Mouse (Mus musculus): ENCODE measurements at regions not wholly inside any gene's neighbourhood (a gene's known extent, or its start where the extent isn't known, plus 50 kb on each side); places are given as distances from the start of the nearest gene placed in this dataset.

DNA sequence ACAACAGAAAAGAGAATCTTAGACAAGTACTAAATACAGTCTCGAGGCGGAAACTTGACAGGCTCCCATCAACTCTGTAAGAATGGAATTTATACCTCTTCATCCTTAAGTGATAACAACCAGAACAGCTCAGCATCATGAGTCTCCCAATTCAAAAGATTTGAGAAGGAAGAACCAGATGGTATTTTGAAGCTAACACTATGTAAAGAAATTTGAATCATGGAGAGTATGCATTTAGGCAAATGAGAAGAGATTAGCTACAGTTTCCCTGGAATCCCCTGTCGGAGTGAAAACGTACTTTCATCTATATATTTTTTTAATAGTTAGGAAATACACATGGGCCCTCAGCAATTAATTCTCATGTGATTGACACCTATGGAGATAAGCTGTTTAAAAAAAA is 140.9 kb downstream of the Nrip1 start:
- DNase-seq (ENCODE audit: extremely low read depth, low read depth, low spot score), result no peak

DNA sequence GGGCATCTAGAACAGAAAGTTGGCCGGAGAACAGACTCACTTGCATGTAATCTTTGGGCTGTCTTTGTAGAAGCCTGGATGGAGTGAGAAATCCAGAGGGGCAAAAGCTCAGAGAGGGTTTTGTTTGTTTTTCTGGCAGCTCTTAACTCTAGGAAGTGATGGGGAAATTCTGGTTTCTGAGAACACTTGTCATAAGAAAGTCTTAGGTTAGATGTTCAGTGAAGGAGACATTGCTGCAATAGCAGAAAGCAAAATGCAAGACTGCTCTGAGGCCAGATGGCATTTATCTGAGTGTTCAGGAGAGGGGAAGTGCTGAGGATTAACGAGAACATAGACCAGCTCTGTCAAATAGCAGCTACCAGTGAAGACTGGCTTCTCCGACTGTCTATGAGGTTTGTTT is 141.5 kb downstream of the Nrip1 start:
- no peak for DNase-seq (ENCODE audit: extremely low read depth, low read depth, low spot score)

DNA sequence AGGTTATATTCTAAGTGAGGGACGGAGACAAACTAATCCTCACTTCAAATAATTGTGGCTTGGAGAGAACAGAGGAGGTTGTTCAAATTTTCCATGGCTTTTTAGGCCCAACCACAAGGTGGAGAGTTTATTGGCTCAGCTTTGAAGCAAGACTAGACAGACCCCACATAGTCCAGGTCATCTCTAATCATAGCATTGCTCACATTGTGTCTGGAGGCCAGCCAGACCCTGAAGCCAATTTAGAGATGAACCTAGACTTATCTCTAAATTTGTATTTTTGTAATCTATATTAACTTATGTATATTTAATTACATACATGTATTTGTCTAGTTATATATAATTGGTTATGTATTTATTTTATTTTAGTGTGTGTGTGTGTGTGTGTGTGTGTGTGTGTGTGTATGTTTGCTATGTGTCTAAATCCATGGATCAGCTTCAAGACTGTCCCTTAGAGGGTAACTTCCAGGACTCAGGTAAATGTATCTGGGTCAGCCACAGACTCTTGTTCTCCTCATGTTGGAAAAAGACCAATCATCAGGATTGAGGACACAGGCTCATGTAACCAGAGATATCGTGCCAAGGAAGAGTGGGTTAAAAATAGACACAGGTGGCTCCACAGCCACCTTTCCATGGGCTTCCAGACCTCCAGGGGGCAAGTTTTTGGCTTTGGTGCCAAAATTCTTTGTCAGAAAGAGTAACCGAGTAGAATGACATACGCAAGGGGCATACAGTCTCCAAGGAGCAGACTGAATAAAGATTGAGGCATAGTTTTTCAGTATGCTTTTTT is 142.9 kb downstream of the Nrip1 start:
- DNase-seq (ENCODE audit: extremely low read depth, low read depth, low spot score), result no peak

DNA sequence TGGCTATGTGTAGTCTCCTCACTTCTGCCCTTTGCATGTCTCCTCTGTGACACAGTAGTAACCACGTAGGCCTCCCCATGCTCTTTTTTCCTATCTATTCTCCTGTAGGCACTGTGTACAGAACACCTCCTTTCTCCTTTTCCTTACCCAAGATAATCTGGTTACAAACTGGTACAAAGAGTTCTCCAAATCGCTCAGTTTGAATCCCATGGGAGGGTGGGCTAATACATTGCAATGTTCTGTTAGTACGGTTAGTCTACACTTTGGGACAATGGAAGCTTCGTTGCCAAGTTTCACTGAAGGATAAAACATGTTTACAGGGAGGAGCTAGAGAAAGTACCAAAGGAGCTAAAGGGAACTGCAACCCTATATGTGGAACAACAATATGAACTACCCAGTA is 145.2 kb downstream of the Nrip1 start:
- no peak for DNase-seq (ENCODE audit: extremely low read depth, low read depth, low spot score)

DNA sequence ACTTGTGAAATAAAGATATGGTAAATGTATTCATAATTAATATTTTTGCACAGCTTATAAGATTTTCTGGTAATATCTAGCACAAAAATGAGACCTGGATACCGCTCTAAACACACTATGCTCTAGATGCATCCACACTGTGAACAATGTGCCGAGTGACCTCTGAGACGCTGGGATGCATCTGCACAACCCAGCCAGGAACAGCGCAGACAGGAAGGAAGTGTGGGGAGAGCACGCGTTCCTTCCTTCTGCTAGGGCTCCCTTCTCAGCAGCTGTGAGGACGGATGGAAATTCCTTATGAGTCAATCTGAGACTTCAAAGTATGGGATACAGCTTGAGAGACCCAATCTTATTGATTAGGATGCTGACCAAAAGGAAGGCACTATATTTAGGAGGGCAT is 147.2 kb downstream of the Nrip1 start:
- DNase-seq (ENCODE audit: extremely low read depth, low read depth, low spot score), result no peak

DNA sequence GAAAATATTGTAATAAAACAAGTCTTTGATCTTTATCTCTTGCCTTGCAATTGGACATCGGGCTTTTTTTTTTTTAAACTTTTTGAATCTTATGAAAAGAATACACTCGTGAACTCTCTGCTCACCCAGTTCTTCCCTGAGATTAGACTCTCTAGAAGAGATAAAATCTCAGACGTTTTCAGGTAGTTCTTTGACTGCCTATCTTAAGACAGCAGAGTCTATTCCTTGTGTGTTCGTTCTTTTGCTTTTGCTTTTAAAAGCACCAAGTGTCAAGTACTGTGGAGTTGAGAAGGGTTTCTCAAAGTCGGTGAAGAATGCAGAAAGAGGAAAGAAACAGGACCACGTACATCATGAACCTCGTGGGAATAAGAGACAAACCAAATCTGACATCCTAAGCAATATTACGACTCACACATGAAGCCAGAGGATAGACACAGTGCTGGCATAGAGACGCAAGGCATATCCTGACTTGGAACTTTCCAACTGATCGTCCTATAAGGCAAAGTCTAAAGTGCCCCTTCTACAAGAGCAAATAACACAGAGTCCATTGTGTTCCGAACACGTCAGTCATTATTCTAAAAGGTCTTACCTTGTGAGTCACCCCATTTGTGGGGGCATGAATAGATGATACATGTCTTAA is 147.9 kb downstream of the Nrip1 start:
- DNase-seq (ENCODE audit: extremely low read depth, low read depth, low spot score), result no peak

DNA sequence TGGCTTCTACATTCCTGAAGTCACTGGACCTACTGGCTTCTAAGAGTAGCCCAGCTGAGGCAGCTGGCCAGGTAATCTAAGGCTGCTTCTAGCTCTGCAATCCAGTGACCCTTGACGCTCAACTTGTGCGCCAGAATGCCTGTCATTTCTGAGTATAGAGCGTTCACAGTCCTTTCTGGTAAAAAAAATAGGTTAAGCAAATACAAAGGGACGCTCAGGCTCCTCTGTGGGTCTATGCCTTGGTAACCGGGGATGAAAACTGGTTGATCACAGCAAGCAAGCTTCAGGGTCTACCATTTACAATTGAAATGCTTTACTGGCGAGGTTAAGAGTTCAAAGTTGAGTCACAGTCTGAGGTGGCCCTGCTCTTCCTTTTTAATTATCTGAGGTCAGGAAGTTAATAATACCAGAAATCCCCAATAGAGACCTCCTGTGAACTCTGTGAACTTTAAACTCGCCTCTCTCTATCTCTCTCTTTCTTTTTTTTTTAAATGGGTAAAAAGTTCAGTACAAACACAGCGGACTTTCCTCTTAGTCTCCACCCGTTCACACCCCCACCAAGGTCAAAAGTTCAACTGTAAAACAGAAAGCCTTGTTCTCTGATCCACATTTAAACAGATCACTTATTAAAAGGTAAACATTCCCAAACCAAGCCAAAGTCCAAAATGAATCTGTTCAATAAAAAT is 148.6 kb downstream of the Nrip1 start:
- DNase-seq (ENCODE audit: extremely low read depth, low read depth, low spot score), result no peak

DNA sequence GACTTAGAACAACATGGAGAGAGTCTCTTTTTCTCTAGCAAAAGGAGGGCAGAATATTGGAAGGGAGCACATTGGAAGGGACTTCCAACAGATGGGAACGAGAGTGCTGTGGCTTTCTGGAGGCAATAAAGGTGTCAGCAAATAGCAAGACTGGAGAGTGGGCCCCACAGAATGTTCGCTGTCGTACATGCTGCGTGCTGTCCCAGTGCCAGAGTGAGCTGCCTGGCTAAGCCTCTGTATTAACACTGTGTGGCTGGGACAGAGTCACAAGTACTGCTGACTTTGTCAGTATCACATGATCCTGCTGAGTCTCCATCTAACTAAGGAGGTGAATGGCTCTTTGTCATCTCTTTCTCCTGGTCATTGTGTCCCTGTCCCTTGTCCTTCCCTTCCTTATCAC is 149.9 kb downstream of the Nrip1 start:
- no peak for DNase-seq (ENCODE audit: extremely low read depth, low read depth, low spot score)

DNA sequence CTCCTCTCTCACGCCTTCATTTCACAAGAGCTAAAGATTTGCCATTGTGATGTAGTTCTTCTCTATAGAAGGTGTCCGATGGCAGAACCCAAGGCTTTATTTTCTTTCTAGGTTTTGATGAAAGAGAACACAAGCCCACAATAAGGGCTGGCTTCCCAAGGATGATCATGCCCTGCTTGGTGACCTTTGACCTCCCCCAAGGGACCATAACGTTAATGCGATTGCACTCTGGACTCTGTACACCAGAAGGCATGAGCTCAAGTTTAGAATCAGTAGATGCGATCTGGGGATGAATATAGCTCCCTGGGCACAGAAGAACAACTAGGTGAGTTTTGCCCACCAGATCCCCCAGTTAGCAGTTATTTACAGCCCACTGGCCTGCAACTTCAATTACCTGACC is 150.7 kb downstream of the Nrip1 start:
- DNase-seq (ENCODE audit: extremely low read depth, low read depth, low spot score), result no peak

DNA sequence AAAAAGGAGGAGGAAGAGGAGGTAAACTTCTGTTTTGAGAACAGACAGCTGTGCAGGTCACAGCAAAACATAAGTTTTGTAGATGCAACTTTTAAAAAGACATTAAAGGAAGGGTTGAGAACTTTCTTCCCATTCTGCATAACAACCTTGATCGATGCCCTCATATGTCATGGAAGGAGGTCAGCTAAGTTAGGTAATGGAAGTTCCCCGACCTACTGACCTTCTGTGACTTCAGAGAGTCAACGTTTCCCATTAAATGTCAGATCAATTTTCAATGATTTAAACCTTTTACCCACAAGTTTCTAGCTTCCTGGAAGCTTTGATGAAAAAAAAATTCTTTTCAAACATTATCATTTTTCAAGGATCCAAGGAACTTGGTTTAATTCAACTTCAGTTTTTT is 153.2 kb downstream of the Nrip1 start:
- no peak for DNase-seq (ENCODE audit: extremely low read depth, low read depth, low spot score)

DNA sequence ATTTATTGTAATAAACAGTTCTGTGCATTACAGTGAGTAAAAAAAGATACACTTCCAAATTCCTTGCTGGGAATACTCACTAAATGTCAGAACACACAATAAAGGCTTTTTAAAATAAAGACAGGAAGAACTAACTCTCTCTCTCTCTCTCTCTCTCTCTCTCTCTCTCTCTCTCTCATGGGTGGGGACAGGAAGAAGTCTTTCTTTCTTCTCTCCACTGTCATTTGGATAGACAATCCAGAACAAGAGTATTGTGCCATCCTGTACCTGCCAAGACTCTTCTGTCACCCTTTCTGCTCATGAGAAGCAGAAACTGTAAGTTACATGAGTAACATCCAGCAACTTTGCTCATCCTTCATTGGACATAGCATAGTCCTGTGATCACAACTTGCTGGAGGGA is 154.4 kb downstream of the Nrip1 start:
- DNase-seq (ENCODE audit: extremely low read depth, low read depth, low spot score), result no peak

DNA sequence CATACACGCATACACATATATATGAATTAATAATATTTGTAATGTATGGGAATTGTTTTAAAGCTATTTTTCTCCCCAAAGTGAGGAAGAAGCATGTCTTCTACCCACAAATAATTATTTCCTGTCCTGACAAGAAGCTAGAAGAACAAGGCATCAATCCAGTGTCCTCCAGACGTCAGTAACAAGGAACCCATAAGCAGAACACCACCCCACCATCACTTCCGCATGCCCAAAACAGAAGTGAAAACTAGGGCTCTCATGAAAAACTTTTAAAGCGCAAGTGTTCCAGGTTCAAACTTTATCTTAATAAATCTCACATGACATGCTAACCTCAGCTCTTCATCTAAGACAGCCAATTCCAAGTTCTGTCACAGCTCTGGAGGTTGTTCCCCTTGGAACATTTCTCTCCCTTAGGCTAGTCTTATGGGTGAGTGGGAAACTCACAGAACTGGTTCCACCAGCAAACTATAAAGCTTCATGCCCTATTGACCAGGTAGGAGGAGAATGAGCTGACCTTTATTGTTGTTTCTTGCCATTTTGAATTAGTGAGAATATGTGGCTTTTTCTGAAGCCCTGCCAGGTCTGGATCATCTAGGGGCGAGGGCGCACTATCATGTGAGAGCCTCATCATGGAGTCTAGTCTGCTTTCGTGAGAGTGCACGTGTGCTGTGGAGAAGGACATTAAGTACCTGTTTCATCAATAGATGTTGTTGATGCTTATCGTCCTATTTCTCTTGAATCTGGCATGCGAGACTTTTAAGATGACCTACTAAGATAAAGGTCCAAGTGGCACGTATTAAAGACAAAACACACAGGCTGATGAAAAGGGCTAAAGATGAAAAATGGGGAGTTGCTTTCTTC is 155.1 kb downstream of the Nrip1 start:
- peak; percentile 78 for DNase-seq (ENCODE audit: extremely low read depth, low read depth, low spot score)

DNA sequence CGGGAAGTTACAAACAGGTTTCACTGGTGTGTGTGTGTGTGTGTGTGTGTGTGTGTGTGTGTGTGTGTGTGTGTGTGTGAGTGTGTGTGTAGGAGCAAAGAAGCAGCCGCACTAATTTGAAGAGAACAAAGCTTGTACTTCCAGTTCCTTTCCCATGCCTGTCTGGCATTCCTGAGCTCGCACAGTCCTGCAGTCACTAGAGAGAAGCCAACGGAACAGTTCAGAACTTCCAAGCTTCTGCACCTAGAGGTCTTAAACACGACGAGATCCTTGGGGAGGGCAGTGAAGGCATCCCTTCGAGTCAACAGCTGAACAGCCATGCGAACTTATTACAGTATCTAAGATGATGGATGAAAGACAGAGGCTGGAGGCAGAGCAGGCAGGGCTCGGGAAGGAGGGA is 157.4 kb downstream of the Nrip1 start:
- DNase-seq (ENCODE audit: extremely low read depth, low read depth, low spot score), result no peak

DNA sequence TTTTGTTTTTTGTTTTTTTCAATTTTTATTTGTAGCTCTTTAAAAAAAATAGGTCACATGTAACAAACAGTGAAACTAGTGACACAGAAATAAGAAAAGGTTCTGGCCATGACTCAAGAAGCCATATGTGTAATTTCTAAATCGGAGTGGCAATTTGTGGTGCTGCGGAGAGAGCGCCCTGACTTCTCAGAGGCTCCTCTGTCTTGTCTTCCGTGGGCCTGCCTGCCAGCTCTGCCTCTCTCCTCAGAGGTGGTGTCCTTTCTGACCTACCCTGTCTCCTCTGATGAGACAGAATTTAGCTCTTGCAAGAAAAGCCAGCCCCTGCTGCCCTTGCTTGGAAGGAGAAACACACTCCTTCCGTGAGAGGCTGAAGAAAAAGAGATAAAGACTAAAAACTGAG is 158.1 kb downstream of the Nrip1 start:
- no peak for DNase-seq (ENCODE audit: extremely low read depth, low read depth, low spot score)

DNA sequence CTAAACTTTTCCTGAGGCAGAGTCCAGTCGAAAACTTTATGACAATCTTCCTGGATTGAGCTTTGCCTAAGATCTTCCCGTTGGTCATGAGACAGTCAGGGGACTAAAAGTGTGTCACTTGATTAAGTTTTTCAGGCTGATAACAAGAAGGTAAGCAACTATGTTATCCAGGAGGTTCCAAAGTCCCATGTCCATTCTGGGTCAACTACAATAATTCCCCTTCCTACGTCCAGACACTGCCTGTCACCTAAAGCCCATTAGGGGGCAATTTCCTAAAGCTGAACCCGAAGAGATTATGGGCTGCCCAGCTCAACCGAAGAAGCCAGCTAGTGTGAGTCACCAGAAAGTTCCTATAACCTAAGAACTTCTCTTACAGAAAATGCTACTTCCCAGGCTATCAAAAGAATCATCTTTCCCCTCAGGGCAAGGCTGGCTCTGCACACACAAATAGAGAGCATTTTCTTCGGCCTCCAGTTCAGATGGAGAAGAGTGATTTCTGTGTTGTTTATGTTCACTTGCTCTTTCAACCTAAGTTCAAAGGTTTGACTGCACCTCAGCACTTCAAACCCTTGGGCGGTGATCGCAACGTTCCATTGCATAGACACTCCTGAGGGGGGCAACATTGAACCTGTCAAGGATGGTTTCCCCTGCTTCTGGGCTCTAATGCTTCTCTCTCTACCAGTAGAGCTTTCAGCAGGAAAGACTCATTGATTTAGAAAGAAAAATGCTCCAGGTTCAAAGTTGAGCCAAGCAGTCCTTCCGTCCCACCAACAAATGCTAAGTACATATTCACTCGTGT is 171.7 kb downstream of the Nrip1 start:
- DNase-seq (ENCODE audit: extremely low read depth, low read depth, low spot score), result no peak

DNA sequence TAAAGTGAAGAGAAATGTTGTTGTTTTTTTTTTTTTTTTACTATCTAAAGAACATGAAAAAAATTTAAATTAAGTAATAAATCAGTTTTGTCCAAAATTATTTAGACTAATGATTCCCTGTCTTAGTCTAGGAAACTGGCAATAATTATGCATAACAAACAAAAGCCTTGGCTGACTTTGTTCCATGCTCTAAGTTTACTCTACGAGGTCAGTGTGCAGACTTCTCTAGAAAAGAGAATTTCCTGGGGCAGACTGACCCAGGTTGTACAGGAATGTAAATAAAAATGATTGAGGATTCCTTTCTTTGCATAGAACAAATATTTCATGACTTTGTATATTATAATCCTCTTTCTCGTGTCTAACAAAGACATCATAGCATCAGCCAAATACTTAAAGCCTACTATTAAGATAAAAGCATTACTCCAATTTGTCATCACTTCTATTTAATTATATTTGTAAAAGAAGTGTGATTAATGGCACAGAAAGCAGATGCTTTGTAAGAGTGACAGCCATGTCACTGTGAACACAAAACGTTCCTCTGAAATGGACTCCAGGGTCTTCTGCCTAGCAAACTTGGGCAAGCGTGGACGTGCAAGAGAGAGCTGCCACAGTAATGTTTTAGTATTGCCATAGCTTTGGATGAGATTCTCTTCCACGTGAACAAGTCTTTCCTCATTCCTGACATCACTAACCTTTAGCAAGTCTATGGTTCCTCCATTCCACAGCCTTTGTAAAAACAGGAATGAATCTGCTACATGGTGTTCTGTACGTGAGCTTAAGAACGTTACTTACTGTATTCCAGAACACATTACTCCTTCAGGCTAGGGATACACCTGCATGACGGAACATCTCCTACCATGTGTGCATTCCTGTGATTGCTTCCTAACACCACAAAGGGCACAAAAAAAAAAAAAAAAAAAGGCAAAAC is 172.6 kb downstream of the Nrip1 start:
- DNase-seq (ENCODE audit: extremely low read depth, low read depth, low spot score), result peak; percentile 86

DNA sequence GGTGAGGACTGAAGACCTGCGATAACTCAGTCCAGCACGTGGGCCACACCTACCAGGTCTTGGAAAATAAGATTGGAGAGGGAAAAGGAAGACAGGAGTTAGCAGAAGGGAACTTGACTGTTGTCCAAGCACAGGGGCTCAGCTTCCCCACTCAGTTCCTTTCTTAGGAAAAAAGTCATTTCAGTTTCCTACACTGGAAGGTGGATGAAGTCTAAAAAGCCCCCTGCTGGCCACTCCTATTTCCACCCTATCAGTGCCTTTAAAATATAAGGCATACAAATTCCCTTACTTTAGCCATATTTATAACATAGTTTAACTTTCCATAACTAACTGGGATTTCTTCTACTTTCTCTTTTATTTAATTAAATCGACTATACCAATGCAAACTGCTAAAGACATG is 173.4 kb downstream of the Nrip1 start:
- no peak for DNase-seq (ENCODE audit: extremely low read depth, low read depth, low spot score)

DNA sequence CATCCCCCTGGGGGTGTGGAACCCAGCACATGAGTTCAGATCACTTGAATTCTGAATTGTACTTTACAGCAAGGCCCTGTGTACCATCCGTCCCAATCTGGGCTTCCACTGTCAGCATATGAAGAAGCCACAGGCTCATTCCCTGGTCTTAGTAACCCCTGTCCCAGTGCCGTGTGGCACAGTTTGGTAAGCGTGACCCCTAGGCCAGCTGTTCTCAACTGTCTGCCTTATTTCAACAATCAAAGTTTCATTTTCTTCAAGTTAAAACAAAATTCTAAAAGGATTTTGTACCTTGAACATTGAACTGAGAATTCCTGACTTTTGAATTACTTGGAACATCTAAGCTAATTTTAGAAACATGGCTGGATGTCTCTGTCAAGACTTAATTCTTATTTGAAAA is 174.6 kb downstream of the Nrip1 start:
- no peak for DNase-seq (ENCODE audit: extremely low read depth, low read depth, low spot score)

DNA sequence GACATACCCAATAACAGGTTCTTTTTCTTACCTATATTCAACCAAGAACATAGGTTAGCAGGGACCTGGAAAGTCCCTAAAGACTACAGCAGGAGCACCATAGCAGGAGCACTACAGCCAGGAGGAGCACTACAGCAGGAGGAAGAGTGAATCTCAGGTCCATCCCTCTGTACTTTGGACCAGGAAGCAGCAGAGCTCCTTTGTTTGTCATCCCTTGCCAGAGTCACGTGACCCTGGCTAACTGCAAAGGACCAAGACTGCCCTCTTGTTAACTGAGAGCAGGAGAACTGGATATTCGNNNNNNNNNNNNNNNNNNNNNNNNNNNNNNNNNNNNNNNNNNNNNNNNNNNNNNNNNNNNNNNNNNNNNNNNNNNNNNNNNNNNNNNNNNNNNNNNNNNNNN is 172.2 kb upstream of the Samsn1 start:
- DNase-seq (ENCODE audit: extremely low read depth, low read depth, low spot score), result no peak

All from fat pad, adult 2 months (tissue).